Mouse (Mus musculus) thymus, postnatal 0 days (tissue): Measurements from ENCODE around the gene Igsf23. TPM values are rescaled to one million over a fixed set of nuclear protein-coding genes. Genes with fewer than 3 reads are reported as not detected.
"Not testable (repeated sequence)": the region's sequence is repeated elsewhere in the genome, so short reads cannot be mapped to it uniquely, and the experiment has no call there.

Source experiments
- DNase-seq: peaks from one replicate; pipeline ENCODE4 v3.0.0-alpha.2; 2015; ENCODE audit warnings: low spot score
- polyA plus RNA-seq: library from polyadenylated mRNA; unstranded; fragments of >200 nt; fragmentation: Nextera tagmentation; extraction: Ambion mirVana; gene quantifications from 2 replicates; pipeline ENCODE4 v1.2.1, GENCODE M21; 2015

Gene Igsf23
- polyA plus RNA-seq, 1 experiment from 2014 or later, result 15.5 TPM

DNA sequence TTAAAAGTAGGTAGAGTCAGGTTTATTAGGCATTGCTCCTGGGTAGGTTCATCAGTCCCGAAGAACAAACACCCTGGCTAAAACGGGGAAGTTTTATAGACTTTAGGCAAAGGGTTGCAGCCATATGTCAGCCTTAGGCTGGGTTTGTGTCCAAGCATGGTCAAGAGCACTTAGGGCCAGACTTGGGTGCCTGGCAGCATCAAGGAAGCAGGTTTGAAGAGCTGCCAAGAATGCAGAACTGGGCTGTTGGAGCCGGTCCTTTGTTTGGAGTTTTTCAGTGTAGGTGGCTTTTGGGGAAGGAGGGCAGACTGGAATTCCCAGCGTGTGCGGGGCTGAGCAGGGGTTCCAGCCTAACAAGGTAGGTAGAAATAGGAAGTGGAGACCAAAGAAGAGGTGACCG is 14.6 kb downstream of the Igsf23 start:
- no peak for DNase-seq

DNA sequence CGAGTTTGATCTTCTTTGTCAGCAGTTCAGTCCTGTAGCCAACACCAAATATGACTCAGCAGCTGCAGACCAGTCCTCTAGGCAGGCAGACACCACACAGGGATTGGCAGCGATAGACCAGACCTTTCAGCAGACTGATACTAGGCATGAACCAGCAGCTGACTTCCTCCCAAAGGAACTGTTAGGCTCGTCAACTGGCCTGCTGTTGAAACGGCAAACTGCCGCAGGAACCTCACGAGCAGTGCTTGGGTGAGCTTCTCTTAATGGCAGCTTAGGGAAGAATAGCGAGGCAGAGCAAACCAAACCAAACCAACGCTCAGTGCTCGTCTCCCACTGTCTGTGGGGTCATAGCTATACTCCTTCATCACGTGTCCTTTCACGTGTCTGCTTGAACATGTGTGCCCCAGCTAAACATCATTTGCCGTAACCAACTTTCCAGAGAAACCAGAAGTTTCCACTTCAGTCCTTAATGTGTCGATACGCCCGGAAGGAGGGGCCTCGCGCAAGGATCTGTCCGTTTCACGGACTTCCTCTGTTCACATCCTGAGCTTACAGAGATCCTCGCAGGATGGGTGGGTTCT is 15.3 kb downstream of the Igsf23 start:
- DNase-seq, result peak; percentile 58

DNA sequence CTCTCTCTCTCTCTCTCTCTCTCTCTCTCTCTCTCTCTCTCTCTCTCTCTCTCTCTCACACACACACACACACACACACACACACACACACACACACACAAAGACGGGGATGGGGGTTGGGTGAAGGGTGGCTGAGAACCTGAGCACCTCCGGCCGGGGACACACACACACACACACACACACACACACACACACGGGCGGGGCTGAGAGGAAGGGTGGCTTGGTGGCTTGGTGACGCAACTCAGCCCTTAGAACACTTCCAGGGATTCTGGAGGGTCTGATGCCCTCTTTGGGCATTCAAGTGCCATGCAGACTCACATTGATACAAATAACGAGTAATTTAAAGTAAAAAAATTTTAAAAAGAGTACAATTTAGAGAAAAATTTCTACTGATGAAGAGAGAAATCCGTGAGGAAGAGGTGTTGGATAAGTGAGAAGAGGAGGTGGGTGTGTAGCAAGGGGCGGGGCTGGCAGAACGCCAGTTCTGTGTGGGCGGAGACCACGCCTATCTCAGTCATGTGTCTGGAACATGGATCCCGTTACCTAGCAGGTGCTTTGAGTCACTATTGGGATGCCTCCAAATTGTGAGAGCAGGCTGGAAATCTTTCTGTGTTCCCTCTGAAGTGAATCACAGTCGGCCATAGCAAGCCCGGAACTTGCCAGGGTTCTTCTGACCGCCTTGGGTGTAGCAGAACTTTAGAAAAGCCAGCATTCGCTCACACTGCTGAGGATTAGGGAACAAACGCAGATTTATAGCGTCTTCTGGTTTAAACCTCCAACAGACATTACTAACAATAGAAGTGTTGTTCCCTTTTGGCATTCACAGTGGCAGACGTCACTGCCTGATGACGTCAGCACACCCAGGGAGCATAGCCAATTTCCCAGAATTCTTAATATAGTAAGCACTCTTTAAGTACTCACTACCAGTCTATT is 17.4 kb downstream of the Igsf23 start:
- peak; percentile 85 for DNase-seq

DNA sequence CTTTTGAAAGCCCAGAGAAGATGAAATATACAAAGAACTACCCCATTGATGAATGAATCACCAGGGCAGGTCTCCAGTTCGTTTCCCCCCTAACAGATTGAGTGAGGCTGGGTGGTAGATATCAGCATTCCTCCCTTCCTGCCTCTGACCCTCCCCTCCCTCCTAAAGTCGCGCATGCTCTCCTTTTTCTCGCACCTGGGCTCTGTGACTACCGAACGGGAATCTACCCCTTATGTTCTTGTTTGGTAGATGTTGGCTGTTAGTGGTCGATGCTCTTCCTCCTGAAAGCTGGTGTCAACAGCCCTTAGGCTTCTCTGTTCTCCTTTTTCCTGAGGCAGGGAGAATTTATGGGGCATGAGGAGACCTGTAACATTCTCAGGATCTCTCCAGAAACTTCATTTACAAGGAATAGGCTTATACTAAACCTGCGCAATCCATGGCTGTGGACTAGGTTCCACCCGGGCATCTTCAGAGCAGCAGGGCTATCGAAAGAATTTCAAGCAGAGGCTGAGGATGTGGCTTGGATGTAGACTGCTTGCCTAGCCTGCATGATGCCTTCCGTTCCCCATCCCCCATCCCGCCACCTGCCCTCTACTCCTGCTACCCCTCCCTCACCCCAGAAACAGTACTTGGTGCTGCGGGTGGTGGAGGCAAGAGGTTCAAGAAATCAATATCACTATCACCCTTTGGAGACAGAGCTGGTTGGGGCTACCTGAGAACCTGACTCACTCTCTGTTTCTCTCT is 18.3 kb downstream of the Igsf23 start:
- peak; percentile 88 for DNase-seq

DNA sequence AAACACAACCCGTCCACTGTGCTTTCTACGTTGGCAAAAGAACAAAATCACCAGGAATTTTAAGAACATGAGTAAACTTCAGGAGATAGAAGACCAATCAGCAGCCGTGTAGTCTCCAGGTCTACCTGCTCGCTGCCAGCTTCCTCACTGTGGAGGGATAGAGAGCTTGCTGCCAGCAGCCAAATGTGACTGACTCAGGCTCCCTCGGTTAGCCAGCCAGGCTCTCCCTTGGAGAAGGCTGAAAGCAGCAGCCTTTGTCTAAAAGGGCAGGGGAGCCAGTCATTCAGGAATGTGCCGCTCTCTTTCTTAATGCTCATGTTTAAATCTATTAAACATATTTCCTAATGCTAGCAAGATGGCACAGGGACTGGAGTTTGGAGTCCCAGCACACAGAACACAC is 20.1 kb downstream of the Igsf23 start:
- DNase-seq, result not testable (repeated sequence)

DNA sequence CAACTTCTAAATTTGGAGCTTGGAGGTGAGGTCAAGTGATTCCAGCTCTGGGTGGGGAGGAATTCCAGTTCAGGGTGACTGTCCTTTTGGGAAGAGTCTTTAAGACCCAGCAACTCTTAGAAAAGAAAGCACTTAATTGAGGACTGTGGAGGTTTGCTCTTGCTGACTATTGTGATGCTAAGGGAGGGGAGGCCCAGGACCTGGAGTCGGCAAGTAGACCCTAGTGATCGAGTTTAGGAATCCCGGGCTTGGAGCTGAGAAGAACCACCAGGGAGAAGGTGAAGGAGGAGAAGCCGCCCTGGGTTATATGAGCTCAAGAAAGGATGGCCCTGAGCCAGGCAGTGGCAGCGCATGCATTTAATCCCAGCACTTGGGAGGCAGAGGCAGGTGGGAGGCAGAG is 22.1 kb downstream of the Igsf23 start:
- no peak for DNase-seq

DNA sequence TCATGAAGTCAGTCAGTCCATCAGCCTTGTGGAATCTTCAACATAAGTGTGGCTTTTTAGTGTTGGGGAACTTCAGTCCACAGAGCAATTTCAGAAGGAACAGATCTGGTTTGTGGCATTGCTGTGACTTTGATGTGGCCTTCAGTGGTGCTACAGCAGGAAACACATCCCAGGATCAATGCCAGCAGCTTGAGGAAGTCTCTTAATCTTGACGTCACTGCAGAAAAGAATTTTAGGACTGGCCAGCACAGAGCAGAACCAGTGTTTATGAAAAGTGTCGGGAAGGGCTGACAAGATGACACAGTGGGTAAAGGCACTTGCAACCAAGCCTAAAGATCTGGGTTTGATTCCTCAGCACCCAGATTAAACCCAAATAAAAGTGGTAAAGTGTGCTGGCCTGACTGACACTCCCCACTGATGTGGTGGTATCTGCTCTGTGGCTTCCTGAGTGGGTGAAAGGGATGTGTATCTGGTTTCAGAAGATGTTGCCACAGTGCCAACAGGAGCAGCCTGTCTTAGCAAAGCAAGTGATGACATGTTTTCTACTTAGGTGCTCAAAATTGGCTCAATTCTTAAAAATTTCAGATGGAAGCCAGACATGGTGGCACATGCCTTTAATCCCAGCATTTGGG is 23.6 kb downstream of the Igsf23 start:
- peak; percentile 50 for DNase-seq

DNA sequence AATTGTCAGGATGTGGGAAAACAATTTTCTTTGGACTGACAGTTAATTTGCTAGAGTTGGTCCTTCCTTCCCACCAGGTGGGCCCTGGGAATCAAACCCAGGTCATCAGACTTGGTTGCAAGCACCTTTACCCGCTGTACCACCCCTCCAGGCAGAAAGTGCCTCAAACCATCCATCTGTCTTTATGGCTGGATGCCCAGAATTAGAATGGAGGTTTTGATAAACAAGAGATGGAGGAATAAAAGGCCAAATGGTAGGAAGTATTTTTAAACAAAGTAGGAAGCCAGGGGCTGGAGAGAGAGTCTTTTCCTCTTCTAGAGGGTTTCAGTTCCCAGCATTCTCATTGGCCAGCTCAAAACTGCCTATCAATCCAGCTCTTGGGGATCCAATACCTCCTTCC is 25.2 kb downstream of the Igsf23 start:
- no peak for DNase-seq

DNA sequence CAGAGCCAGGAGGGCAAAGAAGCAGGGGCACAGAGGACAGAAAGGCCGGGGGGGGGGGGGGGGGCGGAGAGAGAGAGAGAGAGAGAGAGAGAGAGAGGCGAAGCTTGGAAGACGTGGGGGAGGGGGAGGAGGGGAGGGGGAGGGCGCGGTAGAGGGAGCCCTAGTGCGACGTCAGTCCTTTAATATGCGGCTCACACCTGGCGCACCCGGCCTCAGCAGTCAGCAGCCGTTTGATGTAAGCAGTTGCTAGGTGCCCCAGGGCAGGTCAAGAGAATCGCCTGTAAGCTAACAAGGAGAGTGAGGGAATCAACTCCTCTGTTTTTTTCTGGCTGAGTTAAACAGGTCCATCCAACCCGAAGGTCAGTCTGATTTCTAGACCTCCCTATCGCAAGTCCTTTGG is 26.8 kb downstream of the Igsf23 start:
- peak; percentile 79 for DNase-seq

DNA sequence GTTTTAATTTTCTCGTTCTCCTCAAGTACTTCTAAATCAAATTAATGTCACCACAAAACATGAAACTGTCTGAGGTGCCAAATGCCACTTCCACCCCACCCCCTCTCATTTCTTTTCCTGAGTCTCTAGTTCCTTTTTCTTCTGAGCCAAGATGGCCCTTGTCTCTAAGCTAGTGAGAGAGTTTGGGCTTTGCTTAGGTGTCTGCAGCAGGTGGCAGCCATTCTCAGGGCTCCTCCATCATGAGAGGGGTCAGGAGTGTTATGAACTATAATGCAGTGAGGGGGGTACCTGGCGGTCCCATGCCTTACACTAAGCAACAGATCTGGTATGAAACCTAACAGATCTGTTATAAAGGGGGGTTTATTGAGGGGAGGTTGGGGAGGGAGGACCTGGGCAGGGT is 27.2 kb downstream of the Igsf23 start:
- peak; percentile 50 for DNase-seq

DNA sequence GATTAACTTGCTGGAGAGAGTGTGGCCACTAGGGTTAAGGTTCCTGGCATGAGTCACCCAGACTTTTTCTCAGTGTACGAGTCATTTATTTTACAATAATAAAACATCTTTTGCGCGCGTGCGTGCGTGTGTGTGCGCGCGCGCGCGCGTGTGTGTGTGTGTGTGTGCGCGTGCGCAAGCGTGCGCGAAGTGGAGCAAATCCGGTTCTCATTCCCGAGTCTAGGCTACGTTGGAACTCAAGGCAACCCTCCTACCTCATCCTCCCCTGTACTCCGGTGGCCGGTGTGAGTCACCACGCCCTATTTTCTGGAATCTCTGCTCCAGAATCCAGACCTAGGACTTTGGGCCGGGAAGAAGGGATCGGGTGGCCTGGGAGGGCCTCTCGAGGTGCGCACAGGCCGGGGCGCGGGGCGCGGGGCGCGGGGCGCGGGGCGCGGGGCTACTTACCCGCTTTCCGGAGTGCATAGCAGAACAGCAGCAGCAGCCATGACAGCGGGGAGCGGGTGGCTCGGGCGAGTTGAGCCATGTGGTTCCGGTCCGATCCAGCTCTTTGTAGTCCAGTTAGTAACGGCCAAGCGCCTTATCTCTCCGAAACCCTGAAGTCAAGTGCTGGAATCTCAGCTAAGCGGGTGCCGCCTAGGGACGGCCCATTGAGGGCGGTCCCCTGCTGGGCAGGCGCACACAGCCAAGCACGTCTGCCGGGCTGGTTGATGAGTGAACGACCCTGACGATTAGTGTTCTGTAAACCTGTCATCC is 29.9 kb downstream of the Igsf23 start, which contains the start of gene Pvr:
Gene Pvr, minus strand, starts transcription at position 655 of the 756 bp plus-strand sequence.
- peak; percentile 81 for DNase-seq

DNA sequence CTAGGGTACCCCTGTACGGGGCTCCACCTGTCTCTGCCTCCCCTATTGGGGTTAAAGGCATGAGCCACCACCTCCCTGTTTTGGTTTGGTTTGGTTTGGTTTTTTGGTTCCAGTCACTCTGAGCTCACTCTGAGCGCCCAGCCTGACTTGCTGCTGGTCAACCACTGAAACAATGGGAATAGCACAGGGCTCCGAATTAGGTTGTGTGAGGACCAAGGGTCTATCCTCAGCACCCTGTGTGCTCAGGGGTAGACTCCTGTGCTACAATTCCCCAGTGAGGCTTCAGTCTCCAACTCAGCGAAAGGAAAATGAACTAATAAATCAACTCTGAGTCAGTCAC is 30.4 kb downstream of the Igsf23 start:
- DNase-seq, result peak; percentile 11

DNA sequence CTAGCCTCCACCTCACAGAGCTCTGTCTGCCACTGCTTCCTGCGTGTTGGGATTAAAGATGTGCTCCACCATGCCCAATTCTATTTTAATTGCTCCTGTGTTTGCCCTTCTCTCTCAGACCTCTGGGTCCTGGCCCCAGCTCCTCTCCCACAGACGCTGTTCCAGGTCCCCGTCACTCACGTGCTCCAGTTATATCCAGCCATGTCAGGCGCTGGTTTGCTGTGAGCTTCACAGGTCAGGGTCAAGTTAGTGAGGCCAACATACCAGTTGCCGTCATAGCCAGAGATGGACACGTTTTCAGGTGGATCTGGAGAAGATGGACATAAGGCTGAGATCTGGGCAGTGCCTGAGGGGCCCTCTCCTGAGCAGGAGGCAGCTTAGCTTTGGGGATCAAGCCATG is 36.0 kb downstream of the Igsf23 start:
- no peak for DNase-seq

DNA sequence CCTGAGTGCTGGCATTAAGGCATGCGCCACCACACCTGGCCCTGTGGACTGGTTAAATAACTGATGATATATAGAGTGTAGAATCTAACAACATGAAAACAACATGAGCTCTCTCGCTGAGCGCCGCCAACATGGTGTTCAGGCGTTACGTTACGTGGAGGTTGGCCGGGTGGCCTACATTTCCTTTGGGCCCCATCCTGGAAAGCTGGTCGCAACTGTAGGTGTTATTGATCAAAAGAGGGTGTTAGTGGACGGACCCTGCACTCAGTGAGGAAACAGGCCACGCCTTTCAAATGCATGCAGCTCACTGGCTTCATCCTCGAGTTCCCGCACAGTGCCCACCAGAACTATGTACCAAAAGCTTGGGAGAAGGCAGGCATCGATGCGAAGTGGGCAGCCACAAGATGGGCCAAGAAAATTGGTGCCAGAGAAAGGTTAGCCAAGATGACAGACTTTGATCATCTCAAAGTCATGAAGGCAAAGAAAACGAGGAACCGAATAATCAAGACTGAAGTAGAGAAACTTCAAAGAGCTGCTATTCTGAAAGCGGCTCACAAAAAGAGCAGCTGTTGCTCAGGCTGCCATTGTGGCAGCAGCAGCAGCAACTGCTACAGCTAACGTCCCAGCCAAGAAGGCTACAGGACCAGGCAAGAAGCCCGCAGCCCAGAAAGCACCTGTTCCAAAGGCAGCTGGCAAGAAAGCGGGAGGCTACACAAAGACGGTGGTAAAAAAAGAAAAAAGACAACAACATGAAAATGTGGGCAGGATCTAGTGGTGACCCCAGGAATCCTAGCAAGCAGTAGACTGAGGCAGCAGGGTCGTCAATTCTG is 38.6 kb downstream of the Igsf23 start:
- DNase-seq, result peak; percentile 89

DNA sequence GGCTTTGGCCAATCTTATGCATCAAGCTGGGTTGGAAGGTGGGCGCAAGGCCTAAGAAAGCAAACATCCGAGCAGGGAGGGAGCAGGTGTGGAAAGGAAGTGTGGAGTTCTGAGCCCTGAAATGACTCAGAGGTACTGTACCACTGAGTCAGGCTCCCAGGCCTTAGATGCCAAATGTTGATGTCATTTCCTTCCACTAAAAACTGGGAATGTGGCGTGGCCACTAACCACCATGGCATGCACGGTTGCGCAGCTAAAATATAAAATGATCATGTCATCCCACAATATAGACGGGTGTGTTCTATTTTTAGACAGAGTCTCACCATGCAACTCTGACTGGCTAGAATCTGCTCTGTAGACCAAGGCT is 39.3 kb downstream of the Igsf23 start:
- no peak for DNase-seq

DNA sequence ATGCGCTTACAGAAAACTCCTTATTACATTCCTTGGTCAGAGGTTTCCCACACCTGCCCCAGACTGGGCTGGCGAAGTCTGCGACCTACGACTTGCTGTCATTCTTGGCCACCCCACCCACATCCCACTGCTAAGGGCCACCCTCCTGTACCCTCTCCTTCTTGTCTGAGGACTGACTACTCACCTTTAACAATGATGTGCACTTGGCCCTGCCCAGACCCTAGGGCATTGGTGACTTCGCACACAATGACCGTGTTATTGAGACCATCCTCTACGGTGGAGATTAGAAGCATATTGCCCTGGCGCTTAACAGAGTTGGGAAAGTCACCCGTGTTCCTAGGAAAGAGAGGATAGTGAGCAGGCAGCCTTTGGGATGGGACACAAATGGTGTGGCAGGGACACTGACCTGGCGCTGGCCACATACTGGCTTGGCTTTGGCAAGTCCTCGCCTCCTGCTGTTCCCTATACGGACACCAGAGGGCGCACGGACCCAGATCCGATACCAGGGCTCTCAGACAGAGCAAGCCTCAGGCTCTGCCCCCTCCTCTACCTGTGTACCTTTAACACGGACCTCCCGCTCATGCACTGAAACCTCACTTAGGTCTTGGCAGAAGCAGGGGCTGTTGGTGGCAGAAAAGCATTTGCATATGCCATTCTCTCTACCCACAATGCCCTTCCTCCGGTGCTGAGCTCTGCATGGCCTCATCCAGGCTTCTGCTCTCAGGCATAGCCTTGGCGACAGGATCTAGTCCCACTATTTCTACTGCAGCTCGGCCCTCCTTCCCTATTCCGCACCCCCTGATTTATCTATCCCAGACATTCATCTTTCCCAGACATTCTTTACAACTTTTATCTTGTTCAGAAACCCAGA is 39.9 kb downstream of the Igsf23 start:
- peak; percentile 84 for DNase-seq

DNA sequence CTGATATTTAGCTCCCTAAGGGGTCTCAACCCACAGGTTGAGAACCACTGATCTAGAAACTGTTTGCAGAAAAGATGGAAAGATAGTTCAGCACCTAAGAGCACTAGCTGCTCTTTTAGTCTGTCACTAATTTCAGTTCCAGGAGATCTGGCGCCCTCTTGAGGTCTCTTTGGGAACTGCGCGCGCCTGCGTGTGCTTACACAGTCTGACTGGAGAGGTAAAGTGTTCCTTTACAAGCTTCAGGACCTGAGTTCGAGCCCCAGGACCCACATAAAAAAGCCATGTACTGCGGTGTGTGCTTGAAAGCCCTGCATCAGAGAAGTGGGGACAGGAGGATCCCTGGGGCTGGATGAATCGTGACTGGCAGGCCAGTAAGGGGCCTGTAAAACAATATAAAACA is 60.7 kb downstream of the Igsf23 start:
- peak; percentile 76 for DNase-seq

DNA sequence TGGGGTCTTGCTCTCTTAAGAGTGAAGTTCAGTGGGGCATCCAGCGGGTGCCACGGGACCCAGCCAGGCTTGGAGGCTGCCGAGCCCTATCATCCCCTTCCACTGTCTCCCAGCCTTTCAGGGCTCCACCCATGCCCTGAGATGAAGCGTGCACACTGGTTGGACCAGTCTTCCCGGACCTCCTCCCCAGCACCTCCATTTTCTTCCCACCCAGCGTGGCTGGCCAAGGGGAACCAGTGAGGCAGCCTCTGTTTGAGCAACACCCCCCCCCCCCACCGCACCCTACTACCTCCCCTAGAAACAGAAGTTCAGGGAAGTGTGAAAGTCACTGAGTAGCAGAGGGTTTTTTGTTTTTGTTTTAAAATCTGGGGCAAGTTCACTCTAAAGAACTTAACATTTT is 62.7 kb downstream of the Igsf23 start, which contains the start of gene Ceacam19:
Gene Ceacam19, minus strand, starts transcription at position 117 of the 400 bp plus-strand sequence.
- DNase-seq, result no peak
